Mouse (Mus musculus) CH12.LX (cell line): ENCODE measurements around the gene Olfr639.

Source experiments
- CTCF ChIP-seq, 2 experiments: IDR thresholded peaks in 1 of 2; conservative IDR thresholded peaks in 1 of 2; 2 replicates each; pipeline ENCODE4 v1.5.1; 2011 to 2012; ENCODE audit warnings: low read depth in 2 of 2, low read length in 2 of 2, improper control_type of control experiment in 1 of 2, inconsistent platforms in 1 of 2, mild to moderate bottlenecking in 1 of 2, moderate library complexity in 1 of 2
- ELF1 ChIP-seq: IDR thresholded peaks from 2 replicates; pipeline ENCODE4 v1.6.1; 2014; ENCODE audit warnings: low read depth, mild to moderate bottlenecking, inconsistent platforms, low read length, improper control_type of control experiment
- MAX ChIP-seq: IDR thresholded peaks from 2 replicates; pipeline ENCODE4 v1.6.1; 2011; ENCODE audit warnings: low read length, improper control_type of control experiment
- POLR2AphosphoS2 ChIP-seq: IDR thresholded peaks from 2 replicates; pipeline ENCODE4 v1.6.1; 2011; ENCODE audit warnings: low read depth, low read length, improper control_type of control experiment
- SMC3 ChIP-seq: IDR thresholded peaks from 2 replicates; pipeline ENCODE4 v1.6.1; 2011; ENCODE audit warnings: low read depth, low read length, improper control_type of control experiment
- TBP ChIP-seq: conservative IDR thresholded peaks from 2 replicates; pipeline ENCODE4 v1.6.1; 2011; ENCODE audit warnings: low read depth, low read length, improper control_type of control experiment
- USF2 ChIP-seq: conservative IDR thresholded peaks from 2 replicates; pipeline ENCODE4 v1.6.1; 2011; ENCODE audit warnings: low read depth, low read length, improper control_type of control experiment
- ZKSCAN1 ChIP-seq: IDR thresholded peaks from 2 replicates; pipeline ENCODE4 v1.6.1; 2012; ENCODE audit warnings: low read depth, inconsistent platforms, low read length, improper control_type of control experiment, borderline replicate concordance

- TF ChIP-seq ELF1 (no peak), SMC3 (no peak), ZKSCAN1 (no peak), TBP (no peak), CTCF (conservative IDR thresholded peaks at IDR 0.05 in 1 of 2, IDR thresholded peaks at IDR 0.05 in 1 of 2; ENCODE audit: low read depth in 2 of 2, low read length in 2 of 2) (no peak), POLR2AphosphoS2 (no peak), USF2 (no peak), MAX (no peak)
These were observed 18.0 kb upstream of the Olfr639 start, which contains the start of gene Olfr641 for GRCm38 (mm10) chr7:104035145-104035544.
